Mouse (Mus musculus): ENCODE results near the gene Unc13b. TPM values are rescaled to one million over a fixed set of nuclear protein-coding genes. Genes with fewer than 3 reads are reported as not detected.

Unc13b gene
- polyA plus RNA-seq, 1 experiment = 0.92 TPM

GRCm38 (mm10) chr4:43248909-43249308 is 190.2 kb downstream of the Unc13b start:
- TF ChIP-seq POLR2A (IDR thresholded peaks at IDR 0.05; ENCODE audit: low read depth, low read length) = no peak
- TF ChIP-seq CTCF (IDR thresholded peaks at IDR 0.05; ENCODE audit: extremely low read depth, insufficient read depth, insufficient read length, insufficient replicate concordance) = no peak
- no peaks in the 10 kb centered on the region for H3K36me3 ChIP-seq (ENCODE audit: control insufficient read depth, insufficient read depth, low read length)
- DNase-seq (ENCODE audit: low read depth in 1 of 2, low spot score in 2 of 2) = no peak
- no peaks in the 10 kb centered on the region for H3K27me3 ChIP-seq (ENCODE audit: control insufficient read depth, insufficient read depth, low read length)
- 82% methylated on average over 2 of the region's 2 CpGs for WGBS
- H3K4me3 ChIP-seq (ENCODE audit: extremely low read depth, insufficient read depth, insufficient read length) = no peak overlapping the region
- H3K4me1 ChIP-seq (ENCODE audit: control insufficient read depth, insufficient read depth, insufficient read length) = no peaks in the 10 kb centered on the region
- no peak overlapping the region for H3K27ac ChIP-seq (ENCODE audit: insufficient read depth, low read length)

- Histone ChIP-seq H3K36me3 (ENCODE audit: control insufficient read depth, insufficient read depth, low read length) (no peaks in the 10 kb centered on the region), H3K27ac (ENCODE audit: insufficient read depth, low read length) (no peak overlapping the region), H3K27me3 (ENCODE audit: control insufficient read depth, insufficient read depth, low read length) (no peaks in the 10 kb centered on the region), H3K4me1 (ENCODE audit: control insufficient read depth, insufficient read depth, insufficient read length) (no peaks in the 10 kb centered on the region), H3K4me3 (ENCODE audit: extremely low read depth, insufficient read depth, insufficient read length) (no peak overlapping the region)
- no peak for TF ChIP-seq CTCF (IDR thresholded peaks at IDR 0.05; ENCODE audit: extremely low read depth, insufficient read depth, insufficient read length, insufficient replicate concordance)
- TF ChIP-seq POLR2A (IDR thresholded peaks at IDR 0.05; ENCODE audit: low read depth, low read length) = no peak
- WGBS = 45% methylated on average over 6 of the region's 6 CpGs
- DNase-seq (ENCODE audit: low read depth in 1 of 2, low spot score in 2 of 2) = no peak
Measured at GRCm38 (mm10) chr4:43251269-43251668, 192.5 kb downstream of the Unc13b start.

- TF ChIP-seq CTCF (IDR thresholded peaks at IDR 0.05; ENCODE audit: extremely low read depth, insufficient read depth, insufficient read length, insufficient replicate concordance) (no peak), POLR2A (IDR thresholded peaks at IDR 0.05; ENCODE audit: low read depth, low read length) (no peak)
- Histone ChIP-seq H3K27me3 (ENCODE audit: control insufficient read depth, insufficient read depth, low read length) (no peaks in the 10 kb centered on the region), H3K4me1 (ENCODE audit: control insufficient read depth, insufficient read depth, insufficient read length) (no peaks in the 10 kb centered on the region), H3K4me3 (ENCODE audit: extremely low read depth, insufficient read depth, insufficient read length) (no peak overlapping the region), H3K36me3 (ENCODE audit: control insufficient read depth, insufficient read depth, low read length) (no peaks in the 10 kb centered on the region), H3K27ac (ENCODE audit: insufficient read depth, low read length) (no peak overlapping the region)
- DNase-seq (ENCODE audit: low read depth in 1 of 2, low spot score in 2 of 2) = no peak
- WGBS = 97% methylated on average over 2 of the region's 2 CpGs
Measured at GRCm38 (mm10) chr4:43257040-43257439, 198.3 kb downstream of the Unc13b start.

GRCm38 (mm10) chr4:43258556-43258955 is 199.8 kb downstream of the Unc13b start:
- DNase-seq (ENCODE audit: low read depth in 1 of 2, low spot score in 2 of 2) = no peak
- H3K4me1 ChIP-seq (ENCODE audit: control insufficient read depth, insufficient read depth, insufficient read length) = no peaks in the 10 kb centered on the region
- WGBS = 86% methylated on average over 4 of the region's 4 CpGs
- H3K27me3 ChIP-seq (ENCODE audit: control insufficient read depth, insufficient read depth, low read length) = no peaks in the 10 kb centered on the region
- no peak overlapping the region for H3K4me3 ChIP-seq (ENCODE audit: extremely low read depth, insufficient read depth, insufficient read length)
- H3K27ac ChIP-seq (ENCODE audit: insufficient read depth, low read length) = no peak overlapping the region
- TF ChIP-seq POLR2A (IDR thresholded peaks at IDR 0.05; ENCODE audit: low read depth, low read length) = no peak
- TF ChIP-seq CTCF (IDR thresholded peaks at IDR 0.05; ENCODE audit: extremely low read depth, insufficient read depth, insufficient read length, insufficient replicate concordance) = no peak
- H3K36me3 ChIP-seq (ENCODE audit: control insufficient read depth, insufficient read depth, low read length) = no peaks in the 10 kb centered on the region

- Histone ChIP-seq H3K27me3 (ENCODE audit: control insufficient read depth, insufficient read depth, low read length) (no peaks in the 10 kb centered on the region), H3K36me3 (ENCODE audit: control insufficient read depth, insufficient read depth, low read length) (no peaks in the 10 kb centered on the region), H3K27ac (ENCODE audit: insufficient read depth, low read length) (no peak overlapping the region), H3K4me3 (ENCODE audit: extremely low read depth, insufficient read depth, insufficient read length) (no peak overlapping the region), H3K4me1 (ENCODE audit: control insufficient read depth, insufficient read depth, insufficient read length) (no peaks in the 10 kb centered on the region)
- TF ChIP-seq POLR2A (IDR thresholded peaks at IDR 0.05; ENCODE audit: low read depth, low read length) = no peak
- no peak for TF ChIP-seq CTCF (IDR thresholded peaks at IDR 0.05; ENCODE audit: extremely low read depth, insufficient read depth, insufficient read length, insufficient replicate concordance)
- no peak for DNase-seq (ENCODE audit: low read depth in 1 of 2, low spot score in 2 of 2)
- WGBS = 88% methylated on average over 3 of the region's 3 CpGs
Measured at GRCm38 (mm10) chr4:43259435-43259834, 200.7 kb downstream of the Unc13b start.

- Histone ChIP-seq H3K27ac (ENCODE audit: insufficient read depth, low read length) (no peak overlapping the region), H3K4me3 (ENCODE audit: extremely low read depth, insufficient read depth, insufficient read length) (no peak overlapping the region), H3K4me1 (ENCODE audit: control insufficient read depth, insufficient read depth, insufficient read length) (no peaks in the 10 kb centered on the region), H3K36me3 (ENCODE audit: control insufficient read depth, insufficient read depth, low read length) (no peaks in the 10 kb centered on the region), H3K27me3 (ENCODE audit: control insufficient read depth, insufficient read depth, low read length) (no peaks in the 10 kb centered on the region)
- WGBS = 77% methylated on average over 5 of the region's 5 CpGs
- TF ChIP-seq POLR2A (IDR thresholded peaks at IDR 0.05; ENCODE audit: low read depth, low read length) (no peak), CTCF (IDR thresholded peaks at IDR 0.05; ENCODE audit: extremely low read depth, insufficient read depth, insufficient read length, insufficient replicate concordance) (no peak)
- DNase-seq (ENCODE audit: low read depth in 1 of 2, low spot score in 2 of 2) = no peak
Measured at GRCm38 (mm10) chr4:43260096-43260495, 201.3 kb downstream of the Unc13b start.

GRCm38 (mm10) chr4:43262821-43263220 is 204.1 kb downstream of the Unc13b start:
- H3K4me3 ChIP-seq (ENCODE audit: extremely low read depth, insufficient read depth, insufficient read length) = no peak overlapping the region
- H3K4me1 ChIP-seq (ENCODE audit: control insufficient read depth, insufficient read depth, insufficient read length) = peaks cover 2% of the 10 kb centered on the region; the same call in 1 of the 2 replicates
- WGBS = 69% methylated on average over 6 of the region's 6 CpGs
- no peaks in the 10 kb centered on the region for H3K36me3 ChIP-seq (ENCODE audit: control insufficient read depth, insufficient read depth, low read length)
- TF ChIP-seq POLR2A (IDR thresholded peaks at IDR 0.05; ENCODE audit: low read depth, low read length) (no peak), CTCF (IDR thresholded peaks at IDR 0.05; ENCODE audit: extremely low read depth, insufficient read depth, insufficient read length, insufficient replicate concordance) (no peak)
- H3K27me3 ChIP-seq (ENCODE audit: control insufficient read depth, insufficient read depth, low read length) = no peaks in the 10 kb centered on the region
- DNase-seq (ENCODE audit: low read depth in 1 of 2, low spot score in 2 of 2) = no peak
- H3K27ac ChIP-seq (ENCODE audit: insufficient read depth, low read length) = no peak overlapping the region

Data from spleen, adult 2 months (tissue).